Mouse (Mus musculus) MEL (cell line): ENCODE data around the gene Clpb.

Experiments used
- CHD2 ChIP-seq: IDR thresholded peaks from 2 replicates; pipeline ENCODE4 v1.6.1; 2011; ENCODE audit warnings: low read length, improper control_type of control experiment
- CTCF ChIP-seq, 3 experiments: IDR thresholded peaks in 2 of 3; conservative IDR thresholded peaks in 1 of 3; 2 replicates each; pipeline ENCODE4 v1.5.1; 2011 to 2012; ENCODE audit warnings: low read length in 3 of 3, low read depth in 2 of 3, mild to moderate bottlenecking in 2 of 3, improper control_type of control experiment in 1 of 3, inconsistent platforms in 1 of 3, mixed read lengths in 1 of 3, moderate library complexity in 1 of 3; ENCODE audit not compliant: control insufficient read depth in 1 of 3, insufficient read depth in 1 of 3, poor library complexity in 1 of 3, severe bottlenecking in 1 of 3
- ELF1 ChIP-seq: IDR thresholded peaks from 2 replicates; pipeline ENCODE4 v1.6.1; 2014; ENCODE audit warnings: low read depth, mild to moderate bottlenecking, inconsistent platforms, low read length, improper control_type of control experiment, moderate library complexity
- EP300 ChIP-seq, 2 experiments: IDR thresholded peaks; 2 replicates each; pipeline ENCODE4 v1.6.1; 2011; ENCODE audit warnings: improper control_type of control experiment in 2 of 2, low read length in 2 of 2, low read depth in 1 of 2, mild to moderate bottlenecking in 1 of 2
- GATA1 ChIP-seq: IDR thresholded peaks from 2 replicates; pipeline ENCODE4 v1.6.1; 2011; ENCODE audit warnings: low read depth, low read length, improper control_type of control experiment
- HCFC1 ChIP-seq: IDR thresholded peaks from 2 replicates; pipeline ENCODE4 v1.6.1; 2012; ENCODE audit warnings: low read depth, mild to moderate bottlenecking, inconsistent platforms, low read length, improper control_type of control experiment, moderate library complexity
- JUND ChIP-seq: IDR thresholded peaks from 2 replicates; pipeline ENCODE4 v1.6.1; 2011; ENCODE audit warnings: low read depth, mild to moderate bottlenecking, improper control_type of control experiment, low read length
- MXI1 ChIP-seq: IDR thresholded peaks from 2 replicates; pipeline ENCODE4 v1.6.1; 2011; ENCODE audit warnings: mild to moderate bottlenecking, low read depth, low read length, improper control_type of control experiment
- POLR2A ChIP-seq, 2 experiments: IDR thresholded peaks; 2 replicates each; pipeline ENCODE4 v1.6.1; 2011 to 2012; ENCODE audit warnings: low read length in 2 of 2, mild to moderate bottlenecking in 2 of 2, control low read depth in 1 of 2, improper control_type of control experiment in 1 of 2, low read depth in 1 of 2, moderate library complexity in 1 of 2; ENCODE audit not compliant: control insufficient read depth in 1 of 2, insufficient read depth in 1 of 2, poor library complexity in 1 of 2
- RCOR1 ChIP-seq: IDR thresholded peaks from 2 replicates; pipeline ENCODE4 v1.6.1; 2012; ENCODE audit warnings: low read depth, mild to moderate bottlenecking, inconsistent platforms, low read length, improper control_type of control experiment
- TCF12 ChIP-seq: IDR thresholded peaks from 2 replicates; pipeline ENCODE4 v1.6.1; 2014; ENCODE audit warnings: low read depth, mild to moderate bottlenecking, inconsistent platforms, low read length, improper control_type of control experiment, moderate library complexity
- UBTF ChIP-seq: IDR thresholded peaks from 2 replicates; pipeline ENCODE4 v1.6.1; 2012; ENCODE audit warnings: low read depth, mild to moderate bottlenecking, inconsistent platforms, low read length, improper control_type of control experiment, moderate library complexity, borderline replicate concordance; ENCODE audit not compliant: insufficient read depth
- USF1 ChIP-seq: IDR thresholded peaks from 2 replicates; pipeline ENCODE4 v1.6.1; 2014; ENCODE audit warnings: low read depth, mild to moderate bottlenecking, inconsistent platforms, low read length, improper control_type of control experiment, moderate library complexity
- ZNF384 ChIP-seq: IDR thresholded peaks from 2 replicates; pipeline ENCODE4 v1.6.1; 2012; ENCODE audit warnings: low read depth, mild to moderate bottlenecking, inconsistent platforms, low read length, improper control_type of control experiment

GRCm38 (mm10) chr7:101616136-101616835 is 47.1 kb upstream of the Clpb start:
- TF ChIP-seq ZNF384: no peak
- no peak for TF ChIP-seq CTCF (IDR thresholded peaks at IDR 0.05 in 2 of 3, conservative IDR thresholded peaks at IDR 0.05 in 1 of 3; ENCODE audit: control insufficient read depth in 1 of 3, insufficient read depth in 1 of 3, low read depth in 2 of 3, low read length in 3 of 3, poor library complexity in 1 of 3, severe bottlenecking in 1 of 3)
- no peak for TF ChIP-seq JUND
- TF ChIP-seq POLR2A (IDR thresholded peaks at IDR 0.05; ENCODE audit: control insufficient read depth in 1 of 2, insufficient read depth in 1 of 2, low read depth in 1 of 2, low read length in 2 of 2, poor library complexity in 1 of 2): no peak
- no peak for TF ChIP-seq USF1
- TF ChIP-seq GATA1: no peak
- no peak for TF ChIP-seq TCF12
- no peak for TF ChIP-seq HCFC1
- no peak for TF ChIP-seq RCOR1
- TF ChIP-seq CHD2: no peak
- TF ChIP-seq UBTF: no peak
- no peak for TF ChIP-seq EP300 (IDR thresholded peaks at IDR 0.05; ENCODE audit: low read depth in 1 of 2, low read length in 2 of 2)
- no peak for TF ChIP-seq MXI1
- no peak for TF ChIP-seq ELF1
